ENCODE assay signal across 9 mouse cellular contexts in genomic region chr7:27490227-27490542, GRCm38 (mm10). TPM values are rescaled to one million over a fixed set of nuclear protein-coding genes. Genes with fewer than 3 reads are reported as not detected.
DNase-seq lines count a peak whose midpoint lies in the region; ATAC-seq and TF ChIP-seq lines count a peak whose summit lies in the region.
"Had no signal": no experiment of that assay in that cellular context is flagged by ENCODE, and none has a peak within 500 bp of the region (broad histone marks: within the 10 kb centered on the region; RNA-seq: fewer than 3 reads in every experiment).

No protein-coding gene starts in this region.

- peaks cover 9% of the 10 kb centered on the region for H3K36me3 ChIP-seq in lung, embryonic 14.5 days (ENCODE audit: insufficient read depth)
- peaks cover 12% of the 10 kb centered on the region for H3K36me3 ChIP-seq in intestine, postnatal 0 days (ENCODE audit: control insufficient read depth, insufficient read depth)
- H3K36me3 ChIP-seq in neural tube, embryonic 13.5 days: no peaks in the 10 kb centered on the region

- no peaks in the 10 kb centered on the region for H3K27me3 ChIP-seq in lung, embryonic 14.5 days (ENCODE audit: insufficient read depth, low read length)
- no peaks in the 10 kb centered on the region for H3K27me3 ChIP-seq in intestine, postnatal 0 days (replicated peaks; ENCODE audit: control insufficient read depth, insufficient read depth, low read length)
- H3K27me3 ChIP-seq in neural tube, embryonic 13.5 days: 0 out of 2 replicates have a peak, but pooled peaks cover 7% of the 10 kb centered on the region

- H3K9me3 ChIP-seq in lung, embryonic 14.5 days (ENCODE audit: low read depth, low read length): no peaks in the 10 kb centered on the region
- no peaks in the 10 kb centered on the region for H3K9me3 ChIP-seq in intestine, postnatal 0 days (ENCODE audit: control insufficient read depth)
- H3K9me3 ChIP-seq in neural tube, embryonic 13.5 days: no peaks in the 10 kb centered on the region

- no peak for TF ChIP-seq CTCF in lung, embryonic 14.5 days (IDR thresholded peaks at IDR 0.05; ENCODE audit: low read depth)
- no peak for TF ChIP-seq CTCF in embryonic fibroblast, embryonic 13.5 days (IDR thresholded peaks at IDR 0.05; ENCODE audit: borderline replicate concordance, insufficient read depth, low read length)
- TF ChIP-seq CTCF in intestine, postnatal 0 days (IDR thresholded peaks at IDR 0.05; ENCODE audit: low read depth): no peak

- ATAC-seq in lung, embryonic 14.5 days (ENCODE audit: insufficient read depth): no peak
- ATAC-seq in intestine, postnatal 0 days: no peak
- ATAC-seq in neural tube, embryonic 13.5 days (ENCODE audit: low read depth): no peak

- peak overlapping the region; percentile 49 for H3K9ac ChIP-seq in lung, embryonic 14.5 days
- peak overlapping the region; percentile 47 for H3K9ac ChIP-seq in intestine, postnatal 0 days (ENCODE audit: low read depth, low read length)
- peak overlapping the region; percentile 67 for H3K9ac ChIP-seq in neural tube, embryonic 13.5 days

- peak overlapping the region; percentile 85 for H3K27ac ChIP-seq in lung, embryonic 14.5 days (ENCODE audit: low read depth)
- H3K27ac ChIP-seq in embryonic fibroblast, embryonic 13.5 days (ENCODE audit: insufficient read depth, low read length): peak overlapping the region; percentile 96
- H3K27ac ChIP-seq in intestine, postnatal 0 days (ENCODE audit: low read depth, low read length): peak overlapping the region; percentile 93
- H3K27ac ChIP-seq in neural tube, embryonic 13.5 days (replicated peaks): peak overlapping the region; percentile 64

- peaks cover 6% of the 10 kb centered on the region for H3K4me1 ChIP-seq in lung, embryonic 14.5 days (ENCODE audit: insufficient read depth)
- H3K4me1 ChIP-seq in embryonic fibroblast, embryonic 13.5 days (ENCODE audit: control insufficient read depth, insufficient read depth, low read length): peaks cover 16% of the 10 kb centered on the region
- 0 out of 2 replicates have a peak, but pooled peaks cover 4% of the 10 kb centered on the region for H3K4me1 ChIP-seq in intestine, postnatal 0 days (replicated peaks; ENCODE audit: control insufficient read depth, insufficient read depth, low read length)
- peaks cover 24% of the 10 kb centered on the region for H3K4me1 ChIP-seq in neural tube, embryonic 13.5 days (replicated peaks)

- peak overlapping the region; percentile 55 for H3K4me2 ChIP-seq in lung, embryonic 14.5 days
- H3K4me2 ChIP-seq in intestine, postnatal 0 days (replicated peaks; ENCODE audit: low read depth): peak overlapping the region; percentile 67
- H3K4me2 ChIP-seq in neural tube, embryonic 13.5 days: peak overlapping the region; percentile 54

- no peak for TF ChIP-seq POLR2A in embryonic fibroblast, embryonic 13.5 days (IDR thresholded peaks at IDR 0.05; ENCODE audit: low read depth, low read length)

- no peak for DNase-seq in lung, embryonic 14.5 days
- no peak for DNase-seq in lung, postnatal 14 days
- no peak for DNase-seq in embryo, embryonic 9.5 days (ENCODE audit: extremely low spot score)
- no peak for DNase-seq in thymus, postnatal 0 days (ENCODE audit: low spot score)
- DNase-seq in adrenal gland, adult 8-10 months: no peak

- peak overlapping the region; percentile 31 for H3K4me3 ChIP-seq in lung, embryonic 14.5 days (ENCODE audit: low read depth, low read length)
- H3K4me3 ChIP-seq in embryonic fibroblast, embryonic 13.5 days (ENCODE audit: insufficient read depth, low read length): no peak overlapping the region; the same call in 1 of the 2 replicates
- peak overlapping the region; percentile 33 for H3K4me3 ChIP-seq in intestine, postnatal 0 days (ENCODE audit: low read depth, low read length)
- H3K4me3 ChIP-seq in neural tube, embryonic 13.5 days: peak overlapping the region; percentile 30

- WGBS in lung, embryonic 14.5 days: 23% methylated on average over 4 of the region's 4 CpGs
- WGBS in intestine, postnatal 0 days: 18% methylated on average over 4 of the region's 4 CpGs
- 39% methylated on average over 4 of the region's 4 CpGs for WGBS in neural tube, embryonic 13.5 days

RNA-seq across cellular contexts. Expression of gene Sertad1, which starts 3.5 kb away (rescaled TPM):
- 39.3 and 42.5 TPM in 2 replicates for polyA plus RNA-seq in lung, embryonic 14.5 days (2014; fragmentation: Nextera tagmentation; extraction: Ambion mirVana)
- 23.7 and 28.5 TPM in 2 replicates for polyA plus RNA-seq in embryonic fibroblast, embryonic 13.5 days (2011; ENCODE audit: insufficient read length, low read depth, missing spikeins)
- 42.7 and 43.1 TPM in 2 replicates for polyA plus RNA-seq in intestine, postnatal 0 days (2015; fragmentation: Nextera tagmentation; extraction: Ambion mirVana)
- 12.3 and 14.1 TPM in 2 replicates for polyA plus RNA-seq in neural tube, embryonic 13.5 days (2015; fragmentation: Nextera tagmentation; extraction: Ambion mirVana)
- polyA plus RNA-seq in thymus, postnatal 0 days (2015; fragmentation: Nextera tagmentation; extraction: Ambion mirVana): 33.5 and 35.1 TPM in 2 replicates
- total RNA-seq in adrenal gland, adult 8-10 months (2022): 10 to 100 TPM; 20.2 to 37.1 (median 23.9) TPM

RNA-seq across cellular contexts. Expression of gene Prx, which starts 8.9 kb away (rescaled TPM):
- polyA plus RNA-seq in lung, embryonic 14.5 days (2014; fragmentation: Nextera tagmentation; extraction: Ambion mirVana): 2.5 and 2.9 TPM in 2 replicates
- polyA plus RNA-seq in embryonic fibroblast, embryonic 13.5 days (2011; ENCODE audit: insufficient read length, low read depth, missing spikeins): 5.4 and 5.6 TPM in 2 replicates
- polyA plus RNA-seq in intestine, postnatal 0 days (2015; fragmentation: Nextera tagmentation; extraction: Ambion mirVana): 1.3 and 1.4 TPM in 2 replicates
- polyA plus RNA-seq in neural tube, embryonic 13.5 days (2015; fragmentation: Nextera tagmentation; extraction: Ambion mirVana): 1.9 TPM in 2 replicates
- polyA plus RNA-seq in thymus, postnatal 0 days (2015; fragmentation: Nextera tagmentation; extraction: Ambion mirVana): 1.1 and 1.2 TPM in 2 replicates
- total RNA-seq in adrenal gland, adult 8-10 months (2022): 1 to 10 TPM; 2.6 to 4.7 (median 3.3) TPM

RNA-seq across cellular contexts. Expression of gene Sertad3, which starts 16.6 kb away (rescaled TPM):
- 22.0 and 24.3 TPM in 2 replicates for polyA plus RNA-seq in lung, embryonic 14.5 days (2014; fragmentation: Nextera tagmentation; extraction: Ambion mirVana)
- polyA plus RNA-seq in embryonic fibroblast, embryonic 13.5 days (2011; ENCODE audit: insufficient read length, low read depth, missing spikeins): 12.9 and 14.1 TPM in 2 replicates
- polyA plus RNA-seq in intestine, postnatal 0 days (2015; fragmentation: Nextera tagmentation; extraction: Ambion mirVana): 22.8 and 24.0 TPM in 2 replicates
- 16.7 and 16.8 TPM in 2 replicates for polyA plus RNA-seq in neural tube, embryonic 13.5 days (2015; fragmentation: Nextera tagmentation; extraction: Ambion mirVana)
- polyA plus RNA-seq in thymus, postnatal 0 days (2015; fragmentation: Nextera tagmentation; extraction: Ambion mirVana): 29.0 and 31.0 TPM in 2 replicates
- 10 to 100 TPM; 12.6 to 19.4 (median 14.8) TPM for total RNA-seq in adrenal gland, adult 8-10 months (2022)

RNA-seq across cellular contexts. Expression of gene Hipk4, which starts 32.9 kb away (rescaled TPM):
- 0.95 and 1.0 TPM in 2 replicates for polyA plus RNA-seq in lung, embryonic 14.5 days (2014; fragmentation: Nextera tagmentation; extraction: Ambion mirVana)
- polyA plus RNA-seq in embryonic fibroblast, embryonic 13.5 days (2011; ENCODE audit: insufficient read length, low read depth, missing spikeins): 1.1 and 1.5 TPM in 2 replicates
- 0.10 and 0.24 TPM in 2 replicates for polyA plus RNA-seq in intestine, postnatal 0 days (2015; fragmentation: Nextera tagmentation; extraction: Ambion mirVana)
- 0.39 and 0.71 TPM in 2 replicates for polyA plus RNA-seq in neural tube, embryonic 13.5 days (2015; fragmentation: Nextera tagmentation; extraction: Ambion mirVana)
- polyA plus RNA-seq in thymus, postnatal 0 days (2015; fragmentation: Nextera tagmentation; extraction: Ambion mirVana): 0.12 and 0.14 TPM in 2 replicates
- total RNA-seq in adrenal gland, adult 8-10 months (2022): 1 to 10 TPM in 1 of 4 experiments, under 1 TPM in 3; 0.23 to 1.1 (median 0.61) TPM
- total RNA-seq: neutrophil, adult 5-6 weeks had no signal

RNA-seq across cellular contexts. Expression of gene Blvrb, which starts 42.4 kb away (rescaled TPM):
- polyA plus RNA-seq in lung, embryonic 14.5 days (2014; fragmentation: Nextera tagmentation; extraction: Ambion mirVana): 54.5 and 56.0 TPM in 2 replicates
- polyA plus RNA-seq in embryonic fibroblast, embryonic 13.5 days (2011; ENCODE audit: insufficient read length, low read depth, missing spikeins): 16.6 and 32.1 TPM in 2 replicates
- polyA plus RNA-seq in intestine, postnatal 0 days (2015; fragmentation: Nextera tagmentation; extraction: Ambion mirVana): 60.4 and 67.3 TPM in 2 replicates
- 21.3 and 23.3 TPM in 2 replicates for polyA plus RNA-seq in neural tube, embryonic 13.5 days (2015; fragmentation: Nextera tagmentation; extraction: Ambion mirVana)
- 26.0 and 27.6 TPM in 2 replicates for polyA plus RNA-seq in thymus, postnatal 0 days (2015; fragmentation: Nextera tagmentation; extraction: Ambion mirVana)
- 10 to 100 TPM; 33.7 to 49.5 (median 44.8) TPM for total RNA-seq in adrenal gland, adult 8-10 months (2022)
